Mouse (Mus musculus): ENCODE measurements around the gene Fxyd6.

Gene Fxyd6

DNA sequence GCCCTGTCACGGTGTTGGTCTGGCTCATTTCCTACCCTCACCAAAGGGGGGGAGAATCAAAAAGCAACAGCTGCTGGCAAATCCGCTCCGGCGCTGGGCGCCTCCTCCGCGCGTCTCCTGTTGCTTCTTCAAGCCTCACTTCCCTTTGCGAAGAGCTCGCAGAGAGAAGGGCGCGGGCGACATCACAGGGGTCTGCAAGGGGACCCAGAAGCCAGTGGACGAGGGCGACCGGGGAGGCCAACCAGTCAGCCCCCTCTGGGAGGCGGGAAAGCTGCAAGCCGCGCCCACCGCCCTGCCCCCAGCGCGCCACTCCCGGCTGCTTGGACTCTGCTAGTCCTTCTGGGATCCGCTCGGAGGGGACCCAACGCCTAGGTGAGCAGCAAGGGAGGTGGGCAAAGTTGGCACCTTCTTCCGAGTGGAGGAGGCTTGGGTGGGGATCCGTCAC, at the start of gene Fxyd6:
Gene Fxyd6, plus strand, starts transcription at position 69 of the 445 bp plus-strand sequence.
- DNase-seq: peak; percentile 25 to 31

DNA sequence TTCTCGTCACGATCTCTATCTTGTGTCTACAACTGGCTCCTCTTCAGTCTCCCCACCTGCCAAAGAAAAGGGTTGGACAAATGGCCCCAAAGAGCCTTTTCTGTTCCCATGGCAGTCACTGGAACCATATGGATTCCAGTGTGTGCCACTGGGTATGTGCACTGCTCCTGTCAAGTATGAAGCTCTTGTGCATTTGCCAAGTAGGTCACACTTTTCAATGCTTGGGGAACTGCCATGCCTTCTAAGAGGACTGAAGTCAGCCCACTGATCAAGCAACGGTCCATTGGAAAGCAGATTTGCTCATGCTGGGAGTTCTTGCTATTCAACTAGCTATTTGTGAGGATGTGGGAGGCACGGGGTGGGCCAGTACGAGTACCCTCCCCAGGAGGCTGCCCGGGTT, 48.5 kb upstream of the Fxyd6 start:
- no peak for DNase-seq

- no peak for DNase-seq
Observed at GRCm38 (mm10) chr9:45321946-45322430, 48.0 kb upstream of the Fxyd6 start.

GRCm38 (mm10) chr9:45326390-45326789, 43.6 kb upstream of the Fxyd6 start:
- DNase-seq: no peak

DNA sequence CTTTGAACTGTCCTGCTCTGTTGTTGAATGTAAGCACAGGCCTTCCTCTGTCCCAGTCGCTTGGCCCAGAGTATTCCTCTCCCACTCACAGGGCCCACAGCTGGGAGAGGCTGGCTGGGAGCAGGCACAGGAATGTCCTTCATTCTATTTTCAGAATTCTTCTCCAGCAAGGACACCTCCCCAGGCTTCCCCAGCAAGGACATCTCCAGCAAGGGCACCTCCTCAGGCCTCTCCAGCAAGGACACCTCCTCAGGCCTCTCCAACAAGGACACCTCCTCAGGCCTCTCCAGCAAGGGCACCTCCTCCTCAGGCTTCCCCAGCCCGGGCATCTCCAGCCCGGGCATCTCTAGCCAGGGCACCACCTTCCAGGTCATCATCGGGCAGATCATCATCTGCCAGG, 41.7 kb upstream of the Fxyd6 start:
- no peak for DNase-seq

DNA sequence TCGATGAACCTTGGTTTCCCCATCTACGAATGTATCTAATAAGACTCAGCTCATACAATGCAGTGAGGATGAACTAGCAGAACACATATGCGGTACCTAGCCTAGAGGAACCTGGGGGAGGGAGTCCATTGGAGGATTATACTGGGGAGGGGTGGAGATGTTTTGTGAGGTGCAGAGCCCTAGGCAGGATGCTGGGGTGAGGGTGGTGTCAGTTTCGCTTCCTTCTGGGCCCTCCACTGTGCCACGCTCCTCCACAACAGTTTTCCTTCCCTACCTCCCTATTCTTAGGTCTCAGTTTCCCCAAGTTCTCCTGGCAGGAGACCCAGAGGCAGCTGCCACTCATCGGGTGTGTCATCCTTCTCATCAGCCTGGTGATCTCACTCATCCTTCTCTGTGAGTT, 40.4 kb upstream of the Fxyd6 start:
- no peak for DNase-seq

DNA sequence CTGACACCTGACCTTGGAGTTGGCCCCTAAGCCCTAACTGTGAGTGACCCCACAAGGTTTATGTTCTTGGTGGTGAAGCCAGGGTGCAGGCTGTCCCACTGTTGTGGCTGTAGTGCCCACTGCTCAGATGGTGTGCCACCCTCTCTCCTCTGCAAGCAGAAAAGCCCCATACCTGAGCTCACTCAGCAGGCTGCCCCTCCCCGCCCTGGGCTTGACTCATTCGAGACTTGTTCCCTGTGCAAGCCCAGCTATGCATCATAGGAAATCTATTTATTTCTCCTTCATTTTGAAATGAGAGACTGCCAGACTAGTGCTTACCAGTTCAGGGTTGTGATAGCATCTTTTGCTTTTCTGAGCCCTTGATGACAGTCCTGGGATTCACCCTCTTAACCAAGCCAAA, 32.6 kb upstream of the Fxyd6 start:
- DNase-seq: no peak

DNA sequence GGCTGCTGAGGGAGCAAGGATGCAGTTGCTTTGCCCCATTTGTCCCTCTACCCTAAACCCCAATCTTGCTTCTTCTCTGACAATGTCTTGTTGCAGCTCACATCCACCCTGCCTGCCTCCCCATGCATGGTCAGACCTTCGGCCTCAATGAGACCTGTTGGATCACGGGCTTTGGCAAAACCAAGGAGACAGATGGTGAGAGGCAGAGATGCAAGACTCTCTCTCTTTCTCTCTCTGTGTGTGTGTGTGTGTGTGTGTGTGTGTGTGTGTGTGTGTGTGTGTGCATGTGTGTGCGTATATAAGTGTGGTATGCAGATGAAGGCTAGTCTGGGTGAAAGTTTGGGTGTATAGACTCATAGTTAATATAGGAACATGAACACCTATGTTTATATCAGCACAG, 26.9 kb upstream of the Fxyd6 start:
- no peak for DNase-seq

GRCm38 (mm10) chr9:45345516-45345915, 24.5 kb upstream of the Fxyd6 start:
- DNase-seq: no peak

DNA sequence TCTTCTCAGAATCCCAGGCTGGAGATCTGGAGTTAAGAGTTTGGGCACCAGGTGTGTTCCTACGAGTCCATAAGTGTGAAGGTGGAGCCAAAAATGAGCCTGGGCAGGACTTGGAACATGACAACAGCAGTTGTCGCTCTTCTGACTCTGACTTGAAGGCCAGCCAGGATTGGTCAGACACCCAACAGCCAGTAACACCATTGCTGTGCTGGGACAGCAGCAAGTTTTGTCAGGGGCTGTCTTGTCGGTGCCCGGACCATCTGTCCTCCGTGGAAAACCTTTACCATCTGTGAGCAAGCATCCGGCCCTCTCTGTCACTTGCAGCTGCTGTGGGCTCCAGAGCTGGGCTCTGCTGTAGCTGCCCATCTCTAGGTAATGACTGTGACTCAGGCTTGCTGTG, 23.7 kb upstream of the Fxyd6 start:
- DNase-seq: no peak

GRCm38 (mm10) chr9:45348560-45348959, 21.4 kb upstream of the Fxyd6 start:
- DNase-seq: no peak

DNA sequence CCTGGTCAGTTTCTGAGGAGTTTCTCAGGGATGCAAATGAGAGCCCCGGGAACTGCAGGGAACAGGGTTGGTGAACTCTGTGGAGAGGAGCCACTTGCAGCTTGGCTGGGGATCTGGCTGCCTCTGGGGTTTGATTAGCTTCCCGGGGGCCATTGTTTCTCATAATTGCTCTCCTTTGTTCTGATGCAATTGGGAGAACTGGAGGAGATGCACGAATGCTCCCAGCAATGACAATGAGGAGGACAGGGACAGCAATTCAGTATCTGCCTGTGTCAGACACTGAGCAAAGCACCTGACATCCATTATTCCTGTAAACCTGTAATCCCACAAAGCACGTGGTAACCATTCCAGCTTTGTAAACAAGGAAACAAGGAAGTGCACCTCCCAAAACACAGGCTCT, 20.8 kb upstream of the Fxyd6 start:
- DNase-seq: no peak

GRCm38 (mm10) chr9:45349851-45350250, 20.1 kb upstream of the Fxyd6 start:
- DNase-seq: no peak

- DNase-seq: no peak
Observed at GRCm38 (mm10) chr9:45355192-45355591, 14.8 kb upstream of the Fxyd6 start.

- no peak for DNase-seq
Observed at GRCm38 (mm10) chr9:45358356-45358755, 11.6 kb upstream of the Fxyd6 start.

- no peak for DNase-seq
Observed at GRCm38 (mm10) chr9:45362051-45362461, 7.9 kb upstream of the Fxyd6 start.

DNA sequence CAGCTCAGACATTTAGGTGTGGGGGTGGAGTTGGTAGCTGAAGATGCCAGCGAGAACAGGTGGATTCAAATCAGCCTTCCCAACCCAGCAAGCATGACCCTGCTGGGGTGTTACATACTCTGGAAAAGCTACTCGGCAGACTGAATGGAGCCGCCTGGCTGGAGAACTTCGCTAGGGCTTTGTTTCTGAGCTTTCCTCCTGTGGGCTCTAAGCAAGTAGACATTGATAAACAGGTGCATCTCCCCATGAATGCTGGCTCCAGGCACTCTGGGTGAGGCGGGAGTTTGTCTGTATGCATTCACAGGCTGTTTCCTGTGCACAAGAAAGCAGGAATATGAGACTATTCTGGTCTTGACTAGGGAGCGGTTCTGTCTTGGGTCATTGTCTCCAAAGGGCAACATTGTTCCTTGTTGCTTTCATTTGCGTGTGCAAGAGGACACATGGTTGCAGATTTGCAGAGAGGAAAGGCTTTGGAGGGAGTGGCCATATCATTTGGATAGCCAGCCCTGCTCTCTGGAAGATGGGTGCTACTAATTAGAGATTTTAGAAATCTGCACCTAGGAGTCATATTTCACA, 6.3 kb upstream of the Fxyd6 start:
- no peak for DNase-seq

DNA sequence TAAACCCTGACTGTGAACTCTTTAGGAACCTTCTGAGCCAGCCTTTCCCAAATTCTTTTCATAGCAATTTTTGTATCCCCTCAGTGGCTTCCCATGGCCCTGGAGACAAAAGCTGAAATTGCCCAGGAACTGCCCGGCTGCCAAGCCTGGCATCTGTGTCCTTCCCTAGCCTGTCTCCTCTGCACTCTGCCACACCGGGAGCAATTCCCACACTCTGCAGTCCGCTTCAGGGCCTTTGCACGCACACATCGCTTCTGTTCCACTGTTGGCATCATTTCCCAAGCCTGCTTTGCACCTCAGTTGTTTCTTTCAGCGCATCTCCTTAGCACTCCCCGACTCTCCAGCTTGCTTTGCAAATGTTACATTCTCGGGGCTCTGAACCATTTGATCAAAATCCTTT, 2.3 kb upstream of the Fxyd6 start:
- DNase-seq: no peak

- DNase-seq: no peak
Observed at GRCm38 (mm10) chr9:45368341-45368901, 1.6 kb upstream of the Fxyd6 start.

- DNase-seq: no peak
Observed at GRCm38 (mm10) chr9:45370616-45371336, 791 bp downstream of the Fxyd6 start.

DNA sequence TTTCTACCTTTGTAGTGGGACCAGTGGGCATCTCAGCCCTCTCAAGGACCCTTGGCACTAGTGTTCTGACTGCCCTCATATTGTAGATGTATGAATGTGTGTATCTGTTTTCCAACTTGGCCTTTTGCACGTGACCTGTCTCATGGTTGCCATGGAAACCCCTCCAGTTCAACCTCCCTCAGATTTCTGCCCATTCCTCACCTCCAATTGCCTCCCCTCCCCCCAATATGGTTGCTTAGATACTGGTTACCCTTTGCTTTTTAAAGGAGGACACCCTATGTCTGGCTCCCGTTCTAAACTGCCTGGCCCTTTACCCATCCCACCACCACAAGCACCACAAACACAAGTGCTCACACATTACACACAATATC, 1.3 kb downstream of the Fxyd6 start:
- no peak for DNase-seq

- DNase-seq: no peak
Observed at GRCm38 (mm10) chr9:45373896-45374295, 3.9 kb downstream of the Fxyd6 start.

DNA sequence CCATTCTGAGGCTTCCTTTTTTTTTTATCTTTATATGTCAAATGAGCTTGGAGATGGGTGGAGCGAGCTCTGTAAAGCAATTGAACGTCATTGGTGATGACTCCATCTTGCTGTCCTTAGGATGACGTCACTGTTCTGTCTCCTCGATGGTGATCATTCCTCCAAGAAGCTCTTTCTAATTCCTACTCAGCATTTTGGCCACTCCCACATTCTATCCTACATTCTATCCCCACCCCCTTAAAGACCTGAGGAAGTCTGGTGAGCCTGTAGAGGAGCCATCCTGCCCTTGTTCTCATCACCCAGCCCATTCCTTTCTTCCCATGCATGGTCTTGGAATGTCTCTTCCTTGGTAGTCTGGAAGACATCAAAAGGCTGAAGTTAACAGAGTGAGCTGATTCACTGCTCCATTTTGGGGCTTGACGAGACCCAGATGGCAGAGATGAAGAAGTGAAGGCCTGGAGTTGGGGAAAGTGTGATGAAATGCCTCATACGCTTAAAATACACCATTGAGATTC, 5.1 kb downstream of the Fxyd6 start:
- DNase-seq: no peak

DNA sequence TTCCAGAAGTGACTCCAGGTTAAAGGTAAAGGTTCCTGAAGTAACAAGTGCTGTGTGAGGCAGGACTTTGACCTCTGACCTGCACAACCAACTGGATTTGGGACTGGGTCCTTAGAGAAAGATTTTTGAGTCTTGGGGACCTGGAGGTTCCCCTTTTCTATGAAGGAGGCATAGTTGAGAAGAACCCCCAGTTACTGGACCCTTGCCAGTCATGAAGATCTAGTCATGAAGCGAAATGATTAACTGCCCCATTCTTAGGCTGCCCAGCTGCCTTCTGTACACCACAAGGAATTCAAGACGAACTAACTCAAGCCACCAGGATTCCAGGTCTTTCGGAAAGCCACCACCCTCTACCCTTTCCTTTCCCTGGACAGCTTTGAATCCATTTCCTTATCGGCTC, 6.4 kb downstream of the Fxyd6 start:
- DNase-seq: no peak
